Mouse (Mus musculus) heart, postnatal 0 days (tissue): ENCODE results near the gene Tbxas1.

ENCODE experiments used
- CTCF ChIP-seq: IDR thresholded peaks from 2 replicates; pipeline ENCODE4 v1.5.1; 2016; ENCODE audit warnings: antibody characterized with exemption, control low read depth, low read depth
- EP300 ChIP-seq: IDR thresholded peaks from 2 replicates; pipeline ENCODE4 v1.6.1; 2016; ENCODE audit warnings: antibody characterized with exemption, low read depth

DNA sequence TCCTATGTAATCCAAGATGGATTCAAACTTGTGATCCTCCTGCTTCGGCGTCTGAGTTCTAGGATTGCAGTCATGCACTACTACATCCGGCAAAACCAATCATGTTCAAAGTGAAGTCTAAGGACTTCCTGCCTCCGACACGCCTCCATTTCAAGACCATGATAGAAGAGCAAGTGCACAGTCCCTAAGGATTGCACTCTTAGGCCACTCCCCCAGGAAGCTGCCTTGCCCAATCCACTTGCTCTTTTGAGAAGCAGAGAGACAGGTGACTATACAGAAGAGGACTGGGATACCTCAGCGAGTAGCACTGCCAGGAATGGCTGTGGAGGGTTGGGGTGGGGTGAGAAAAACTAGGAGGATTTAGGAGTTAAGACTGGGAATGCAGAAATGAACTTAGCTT, 14.0 kb downstream of the Tbxas1 start:
- TF ChIP-seq EP300: no peak
- no peak for TF ChIP-seq CTCF
